Mouse (Mus musculus): ENCODE measurements around the gene Mettl11b. TPM values are rescaled to one million over a fixed set of nuclear protein-coding genes. Genes with fewer than 3 reads are reported as not detected.

Gene Mettl11b
- total and polyA plus RNA-seq, 3 experiments = not detected

DNA sequence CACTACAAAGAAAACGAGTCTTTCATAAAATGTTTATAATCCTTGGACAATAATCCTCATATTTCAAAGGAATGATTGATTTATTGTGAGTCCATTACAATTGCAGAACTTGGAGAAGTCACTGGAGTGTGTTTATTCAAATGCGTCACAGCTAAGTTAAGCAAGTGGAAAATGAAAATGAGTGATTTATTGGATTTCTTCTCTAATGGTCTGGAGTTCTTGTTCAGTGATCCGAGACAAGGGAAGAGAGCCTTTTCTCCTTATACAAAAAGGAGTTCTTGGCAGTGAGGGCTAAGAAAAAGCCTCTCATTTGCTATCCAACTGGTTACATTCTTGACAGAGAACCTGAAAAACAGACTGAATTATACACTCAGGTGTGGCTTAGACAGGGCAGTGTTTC lies 42.9 kb downstream of the Mettl11b start:
- no peaks in the 10 kb centered on the region for H3K27me3 ChIP-seq (ENCODE audit: insufficient read depth, low read length)
- H3K4me1 ChIP-seq (ENCODE audit: insufficient read depth, low read depth, low read length) = no peaks in the 10 kb centered on the region
- H3K36me3 ChIP-seq (replicated peaks) = no peaks in the 10 kb centered on the region
- H3K9me3 ChIP-seq (replicated peaks) = no peaks in the 10 kb centered on the region
- no peak for TF ChIP-seq CTCF (IDR thresholded peaks at IDR 0.05; ENCODE audit: low read depth, low read length)
- TF ChIP-seq GATA1 (IDR thresholded peaks at IDR 0.05; ENCODE audit: borderline replicate concordance, low read length) = no peak
- no peak for TF ChIP-seq POLR2AphosphoS5 (IDR thresholded peaks at IDR 0.05; ENCODE audit: insufficient replicate concordance, low read depth, low read length)
- TF ChIP-seq GATA2 (IDR thresholded peaks at IDR 0.05; ENCODE audit: borderline replicate concordance, low read depth, low read length) = no peak
- TF ChIP-seq TAL1 (conservative IDR thresholded peaks at IDR 0.05; ENCODE audit: low read depth, low read length) = no peak
- no peak overlapping the region for H3K4me3 ChIP-seq (ENCODE audit: low read depth, low read length)
- no peak for DNase-seq (ENCODE audit: low spot score)
- ATAC-seq (ENCODE audit: extremely low read depth, insufficient number of reproducible peaks, low FRiP score, poor library complexity, severe bottlenecking) = no peak

DNA sequence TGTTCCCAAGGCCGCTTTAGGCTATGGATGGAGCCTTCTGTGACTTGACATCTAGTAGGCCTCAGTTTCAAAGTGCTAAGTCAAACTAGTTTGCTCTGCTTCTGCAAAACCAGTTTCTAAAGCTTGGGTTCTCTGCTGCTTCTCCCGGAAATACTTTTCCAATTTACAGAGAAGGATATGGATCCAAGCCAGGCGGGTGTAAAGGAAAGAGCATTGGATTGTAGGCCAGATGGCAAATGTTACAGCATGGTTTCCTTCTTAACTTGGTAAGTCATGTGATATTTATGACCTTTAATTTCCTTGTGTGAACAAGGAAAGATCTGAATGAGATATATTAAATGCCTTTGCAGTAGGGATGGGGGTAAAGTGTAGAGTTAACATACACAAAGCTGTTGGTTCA lies 52.2 kb downstream of the Mettl11b start:
- Histone ChIP-seq H3K4me1 (ENCODE audit: insufficient read depth, low read depth, low read length) (no peaks in the 10 kb centered on the region), H3K4me3 (ENCODE audit: low read depth, low read length) (no peak overlapping the region), H3K9me3 (replicated peaks) (no peaks in the 10 kb centered on the region), H3K36me3 (replicated peaks) (no peaks in the 10 kb centered on the region), H3K27me3 (ENCODE audit: insufficient read depth, low read length) (no peaks in the 10 kb centered on the region)
- DNase-seq (ENCODE audit: low spot score) = no peak
- TF ChIP-seq CTCF (IDR thresholded peaks at IDR 0.05; ENCODE audit: low read depth, low read length) = no peak
- no peak for TF ChIP-seq GATA2 (IDR thresholded peaks at IDR 0.05; ENCODE audit: borderline replicate concordance, low read depth, low read length)
- TF ChIP-seq POLR2AphosphoS5 (IDR thresholded peaks at IDR 0.05; ENCODE audit: insufficient replicate concordance, low read depth, low read length) = no peak
- no peak for TF ChIP-seq GATA1 (IDR thresholded peaks at IDR 0.05; ENCODE audit: borderline replicate concordance, low read length)
- no peak for TF ChIP-seq TAL1 (conservative IDR thresholded peaks at IDR 0.05; ENCODE audit: low read depth, low read length)
- ATAC-seq (ENCODE audit: extremely low read depth, insufficient number of reproducible peaks, low FRiP score, poor library complexity, severe bottlenecking) = no peak

DNA sequence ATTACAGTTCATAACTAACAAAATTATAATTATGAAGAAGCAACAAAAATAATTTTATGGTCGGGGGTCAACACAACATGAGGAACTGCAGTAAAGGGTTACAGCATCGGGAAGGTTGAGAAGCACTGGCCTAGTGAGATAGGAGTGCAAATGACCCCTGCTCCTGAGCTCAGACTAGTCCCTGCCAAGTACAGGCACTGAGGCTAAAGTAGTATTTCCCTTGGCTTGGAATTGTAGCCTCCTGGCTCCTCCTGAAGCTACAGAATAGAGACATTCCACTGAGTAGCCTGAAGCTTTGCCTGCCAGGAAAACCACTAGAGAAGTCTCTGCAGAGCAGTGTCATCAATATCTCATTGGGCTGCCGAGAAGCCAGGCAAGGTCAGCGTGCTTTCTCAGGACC lies 53.7 kb downstream of the Mettl11b start:
- no peaks in the 10 kb centered on the region for H3K27me3 ChIP-seq (ENCODE audit: insufficient read depth, low read length)
- TF ChIP-seq TAL1 (conservative IDR thresholded peaks at IDR 0.05; ENCODE audit: low read depth, low read length) (no peak), CTCF (IDR thresholded peaks at IDR 0.05; ENCODE audit: low read depth, low read length) (no peak), GATA1 (IDR thresholded peaks at IDR 0.05; ENCODE audit: borderline replicate concordance, low read length) (no peak), GATA2 (IDR thresholded peaks at IDR 0.05; ENCODE audit: borderline replicate concordance, low read depth, low read length) (no peak), POLR2AphosphoS5 (IDR thresholded peaks at IDR 0.05; ENCODE audit: insufficient replicate concordance, low read depth, low read length) (no peak)
- H3K9me3 ChIP-seq (replicated peaks) = no peaks in the 10 kb centered on the region
- DNase-seq (ENCODE audit: low spot score) = no peak
- H3K4me3 ChIP-seq (ENCODE audit: low read depth, low read length) = no peak overlapping the region
- no peaks in the 10 kb centered on the region for H3K36me3 ChIP-seq (replicated peaks)
- no peaks in the 10 kb centered on the region for H3K4me1 ChIP-seq (ENCODE audit: insufficient read depth, low read depth, low read length)
- no peak for ATAC-seq (ENCODE audit: extremely low read depth, insufficient number of reproducible peaks, low FRiP score, poor library complexity, severe bottlenecking)

DNA sequence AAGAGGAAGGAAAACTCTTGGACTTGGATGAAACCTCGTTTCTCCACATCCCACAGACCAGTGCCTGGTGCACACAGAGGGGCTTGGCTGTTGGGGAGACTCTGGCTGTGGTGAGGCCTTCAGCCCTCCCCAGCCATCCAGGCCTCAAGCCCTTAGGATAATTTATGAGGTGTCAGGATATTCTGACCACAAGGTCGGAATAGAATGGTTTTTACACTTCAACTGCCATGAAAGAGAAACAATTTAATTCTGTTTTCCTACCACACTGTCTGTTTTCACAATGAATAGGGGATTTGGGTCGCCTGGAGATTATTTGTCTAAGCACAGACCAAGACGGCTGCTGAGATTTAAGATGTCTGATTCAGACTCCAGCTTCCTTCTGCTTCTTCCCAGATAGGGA lies 54.3 kb downstream of the Mettl11b start:
- Histone ChIP-seq H3K36me3 (replicated peaks) (no peaks in the 10 kb centered on the region), H3K4me3 (ENCODE audit: low read depth, low read length) (no peak overlapping the region), H3K27me3 (ENCODE audit: insufficient read depth, low read length) (no peaks in the 10 kb centered on the region), H3K9me3 (replicated peaks) (no peaks in the 10 kb centered on the region), H3K4me1 (ENCODE audit: insufficient read depth, low read depth, low read length) (no peaks in the 10 kb centered on the region)
- DNase-seq (ENCODE audit: low spot score) = no peak
- TF ChIP-seq TAL1 (conservative IDR thresholded peaks at IDR 0.05; ENCODE audit: low read depth, low read length) (no peak), CTCF (IDR thresholded peaks at IDR 0.05; ENCODE audit: low read depth, low read length) (no peak), GATA2 (IDR thresholded peaks at IDR 0.05; ENCODE audit: borderline replicate concordance, low read depth, low read length) (no peak), POLR2AphosphoS5 (IDR thresholded peaks at IDR 0.05; ENCODE audit: insufficient replicate concordance, low read depth, low read length) (no peak), GATA1 (IDR thresholded peaks at IDR 0.05; ENCODE audit: borderline replicate concordance, low read length) (no peak)
- no peak for ATAC-seq (ENCODE audit: extremely low read depth, insufficient number of reproducible peaks, low FRiP score, poor library complexity, severe bottlenecking)

DNA sequence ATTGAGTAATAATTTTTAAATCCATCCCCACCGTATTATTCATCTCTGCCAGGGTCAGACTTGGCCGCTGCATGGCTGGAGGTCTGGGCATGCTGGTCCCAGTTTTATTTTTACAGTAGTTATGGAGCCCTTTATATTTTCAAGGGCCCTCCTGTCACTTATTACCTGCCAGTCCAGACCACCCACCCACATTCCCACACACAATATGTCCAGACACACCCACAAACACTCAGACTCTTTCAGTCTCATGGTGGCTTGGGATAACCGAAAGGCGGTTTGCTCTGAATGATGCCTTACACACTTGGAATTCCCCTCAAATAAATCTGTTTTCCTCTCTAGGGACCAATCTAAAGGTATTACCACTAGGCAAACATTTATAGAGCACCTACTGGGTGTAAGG lies 55.1 kb downstream of the Mettl11b start:
- no peak for ATAC-seq (ENCODE audit: extremely low read depth, insufficient number of reproducible peaks, low FRiP score, poor library complexity, severe bottlenecking)

DNA sequence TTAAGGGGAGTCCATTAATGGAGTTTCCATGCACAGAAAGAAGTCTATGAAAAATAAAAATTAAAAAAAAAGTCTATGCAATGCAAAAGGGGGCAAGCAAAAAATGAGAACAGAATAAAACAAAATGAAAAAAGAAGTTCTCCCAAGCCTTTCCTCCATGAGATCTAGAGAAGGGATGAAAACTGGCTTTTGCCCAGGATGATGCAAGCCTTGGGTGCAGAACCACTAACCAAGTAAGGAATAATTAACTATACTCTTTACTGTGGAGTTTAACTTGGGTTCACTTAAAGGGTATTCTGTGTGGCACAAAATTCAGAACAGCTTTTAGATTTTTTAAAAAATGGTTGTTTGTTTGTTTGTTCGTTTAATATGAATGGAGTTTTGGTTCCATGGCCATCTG lies 62.6 kb downstream of the Mettl11b start:
- H3K9me3 ChIP-seq (replicated peaks) = no peaks in the 10 kb centered on the region
- no peak for TF ChIP-seq POLR2AphosphoS5 (IDR thresholded peaks at IDR 0.05; ENCODE audit: insufficient replicate concordance, low read depth, low read length)
- no peak for TF ChIP-seq GATA1 (IDR thresholded peaks at IDR 0.05; ENCODE audit: borderline replicate concordance, low read length)
- no peak for TF ChIP-seq GATA2 (IDR thresholded peaks at IDR 0.05; ENCODE audit: borderline replicate concordance, low read depth, low read length)
- no peak for TF ChIP-seq CTCF (IDR thresholded peaks at IDR 0.05; ENCODE audit: low read depth, low read length)
- TF ChIP-seq TAL1 (conservative IDR thresholded peaks at IDR 0.05; ENCODE audit: low read depth, low read length) = no peak
- DNase-seq (ENCODE audit: low spot score) = no peak
- no peak for ATAC-seq (ENCODE audit: extremely low read depth, insufficient number of reproducible peaks, low FRiP score, poor library complexity, severe bottlenecking)
- H3K4me3 ChIP-seq (ENCODE audit: low read depth, low read length) = no peak overlapping the region
- H3K27me3 ChIP-seq (ENCODE audit: insufficient read depth, low read length) = no peaks in the 10 kb centered on the region
- H3K36me3 ChIP-seq (replicated peaks) = no peaks in the 10 kb centered on the region
- no peaks in the 10 kb centered on the region for H3K4me1 ChIP-seq (ENCODE audit: insufficient read depth, low read depth, low read length)

More for the DNA sequence above, 55.1 kb downstream of the Mettl11b start:
- no peaks in the 10 kb centered on the region for H3K36me3 ChIP-seq (replicated peaks)
- no peaks in the 10 kb centered on the region for H3K4me1 ChIP-seq (ENCODE audit: insufficient read depth, low read depth, low read length)
- TF ChIP-seq GATA1 (IDR thresholded peaks at IDR 0.05; ENCODE audit: borderline replicate concordance, low read length) (no peak), TAL1 (conservative IDR thresholded peaks at IDR 0.05; ENCODE audit: low read depth, low read length) (no peak), POLR2AphosphoS5 (IDR thresholded peaks at IDR 0.05; ENCODE audit: insufficient replicate concordance, low read depth, low read length) (no peak), CTCF (IDR thresholded peaks at IDR 0.05; ENCODE audit: low read depth, low read length) (no peak), GATA2 (IDR thresholded peaks at IDR 0.05; ENCODE audit: borderline replicate concordance, low read depth, low read length) (no peak)
- H3K9me3 ChIP-seq (replicated peaks) = no peaks in the 10 kb centered on the region
- H3K4me3 ChIP-seq (ENCODE audit: low read depth, low read length) = no peak overlapping the region
- no peak for DNase-seq (ENCODE audit: low spot score)
- H3K27me3 ChIP-seq (ENCODE audit: insufficient read depth, low read length) = no peaks in the 10 kb centered on the region

Data from G1E (cell line).